Mouse (Mus musculus) kidney, embryonic 15.5 days (tissue): ENCODE results near the gene Rhov. TPM values are rescaled to one million over a fixed set of nuclear protein-coding genes. Genes with fewer than 3 reads are reported as not detected.
A peak's percentile ranks its signal among the peaks of the same experiment; 100 is the strongest.

Experiments used
- ATAC-seq: fragments of 200-750 bp; cut with Nextera tagmentation; replicated peaks from 2 replicates; pipeline ENCODE4 v1.8.0; 2017; ENCODE audit warnings: moderate TSS enrichment; ENCODE audit not compliant: low FRiP score
- H3K27ac ChIP-seq: fragments of 300-500 bp; sonication (generic); 2 replicates; pipeline ENCODE4 v1.5.1; 2015; ENCODE audit warnings: mild to moderate bottlenecking, inconsistent platforms
- H3K27me3 ChIP-seq: fragments of 300-500 bp; sonication (generic); 2 replicates; pipeline ENCODE4 v1.6.1; 2015; ENCODE audit warnings: inconsistent platforms
- H3K36me3 ChIP-seq: fragments of 300-500 bp; sonication (generic); 2 replicates; pipeline ENCODE4 v1.6.1; 2015; ENCODE audit warnings: inconsistent platforms
- H3K4me1 ChIP-seq: fragments of 300-500 bp; sonication (generic); 2 replicates; pipeline ENCODE4 v1.6.1; 2015; ENCODE audit warnings: inconsistent platforms
- H3K4me2 ChIP-seq: fragments of 300-500 bp; sonication (generic); 2 replicates; pipeline ENCODE4 v1.6.1; 2015; ENCODE audit warnings: moderate library complexity, mild to moderate bottlenecking, inconsistent platforms
- H3K4me3 ChIP-seq: fragments of 300-500 bp; sonication (generic); replicated peaks from 2 replicates; pipeline ENCODE4 v1.5.1; 2015; ENCODE audit warnings: mild to moderate bottlenecking, inconsistent platforms
- H3K9ac ChIP-seq: fragments of 300-500 bp; sonication (generic); 2 replicates; pipeline ENCODE4 v1.6.1; 2015; ENCODE audit warnings: mild to moderate bottlenecking, inconsistent platforms
- H3K9me3 ChIP-seq: fragments of 300-500 bp; sonication (generic); replicated peaks from 2 replicates; pipeline ENCODE4 v1.6.1; 2016; ENCODE audit warnings: inconsistent platforms
- WGBS: fragments of 180-500 bp; shearing (Covaris S2); methylation state at CpG from one replicate; pipeline ENCODE4 v1.1.7; 2015; ENCODE audit warnings: mixed read lengths; 5-methylcytosine and 5-hydroxymethylcytosine counted together
- polyA plus RNA-seq: library from polyadenylated mRNA; unstranded; fragments of >200 nt; fragmentation: Nextera tagmentation; extraction: Ambion mirVana; gene quantifications from 2 replicates; pipeline ENCODE4 v1.2.1, GENCODE M21; 2015

Gene Rhov
- polyA plus RNA-seq, 1 experiment from 2014 or later: 1.1 TPM

DNA sequence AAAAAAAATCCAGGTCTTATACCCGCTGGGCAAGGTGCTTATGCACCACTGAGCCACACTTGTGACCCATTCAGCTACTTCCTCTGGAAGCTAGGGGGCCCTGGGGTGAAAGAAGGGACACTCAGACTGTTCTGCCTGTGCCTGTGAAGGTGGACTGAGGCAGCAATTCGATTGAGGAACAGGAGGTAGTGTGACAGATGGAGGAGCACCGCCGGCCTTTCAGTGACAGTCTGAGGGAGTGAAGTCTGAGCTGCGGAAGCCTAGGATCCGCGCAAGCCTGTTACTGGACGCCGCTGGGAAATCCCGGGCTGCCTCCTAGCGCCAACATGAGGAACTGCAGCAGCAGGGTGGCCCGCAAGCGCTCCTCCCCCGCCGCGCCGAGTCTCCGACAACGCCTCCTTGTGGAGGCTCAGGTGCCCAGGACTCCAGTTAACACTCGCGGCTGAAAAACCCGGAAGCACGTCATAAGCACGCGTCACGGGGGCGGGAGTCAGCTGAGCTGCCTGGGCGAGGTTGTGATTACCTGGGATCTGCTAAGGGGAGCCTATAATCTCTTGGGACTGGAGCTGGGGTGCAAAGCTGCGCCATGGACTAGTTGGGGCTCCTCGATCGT, 17.3 kb upstream of the Rhov start, which contains the start of gene Vps18:
Gene Vps18, plus strand, starts transcription at position 471 of the 613 bp plus-strand sequence.
- peak; percentile 95 for ATAC-seq
- Histone ChIP-seq H3K27ac (peak within 1 kb of the TSS; percentile 58), H3K27me3 (no peaks in the 10 kb centered on the region), H3K4me1 (peaks cover 19% of the 10 kb centered on the region), H3K9me3 (no peaks in the 10 kb centered on the region), H3K4me2 (peak within 1 kb of the TSS; percentile 93), H3K9ac (peak within 1 kb of the TSS; percentile 91), H3K36me3 (peaks cover 34% of the 10 kb centered on the region), H3K4me3 (peak within 1 kb of the TSS; percentile 85)
- WGBS: 1% methylated on average over 31 of the region's 31 CpGs

DNA sequence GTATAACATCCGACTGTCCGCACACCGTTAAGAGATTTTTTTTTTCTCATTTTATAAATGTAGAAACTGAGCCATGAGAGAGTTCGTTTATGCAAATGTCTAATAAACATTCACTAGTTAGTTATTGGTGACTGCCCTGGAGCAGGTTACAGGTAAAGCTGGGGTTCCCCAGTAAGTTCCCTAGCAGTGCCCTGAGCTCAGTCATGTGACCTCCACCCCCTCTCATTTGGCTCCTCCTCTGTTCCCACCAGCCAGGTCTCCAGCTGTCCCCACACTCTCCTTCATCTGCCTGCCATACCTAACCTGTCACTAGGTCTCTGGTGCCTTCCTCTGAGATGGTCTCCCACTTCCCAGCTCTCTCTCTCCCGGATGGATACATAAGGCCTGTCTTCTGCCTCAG, 16.3 kb upstream of the Rhov start:
- no peak for ATAC-seq
- Histone ChIP-seq H3K27ac (no peak overlapping the region), H3K4me2 (no peak overlapping the region), H3K4me3 (no peak overlapping the region), H3K36me3 (peaks cover 24% of the 10 kb centered on the region), H3K4me1 (peaks cover 19% of the 10 kb centered on the region), H3K27me3 (no peaks in the 10 kb centered on the region), H3K9ac (0 out of 2 replicates have a peak overlapping the region, but pooled peaks have one; percentile 48), H3K9me3 (no peaks in the 10 kb centered on the region)
- WGBS: 85% methylated on average over 5 of the region's 5 CpGs

DNA sequence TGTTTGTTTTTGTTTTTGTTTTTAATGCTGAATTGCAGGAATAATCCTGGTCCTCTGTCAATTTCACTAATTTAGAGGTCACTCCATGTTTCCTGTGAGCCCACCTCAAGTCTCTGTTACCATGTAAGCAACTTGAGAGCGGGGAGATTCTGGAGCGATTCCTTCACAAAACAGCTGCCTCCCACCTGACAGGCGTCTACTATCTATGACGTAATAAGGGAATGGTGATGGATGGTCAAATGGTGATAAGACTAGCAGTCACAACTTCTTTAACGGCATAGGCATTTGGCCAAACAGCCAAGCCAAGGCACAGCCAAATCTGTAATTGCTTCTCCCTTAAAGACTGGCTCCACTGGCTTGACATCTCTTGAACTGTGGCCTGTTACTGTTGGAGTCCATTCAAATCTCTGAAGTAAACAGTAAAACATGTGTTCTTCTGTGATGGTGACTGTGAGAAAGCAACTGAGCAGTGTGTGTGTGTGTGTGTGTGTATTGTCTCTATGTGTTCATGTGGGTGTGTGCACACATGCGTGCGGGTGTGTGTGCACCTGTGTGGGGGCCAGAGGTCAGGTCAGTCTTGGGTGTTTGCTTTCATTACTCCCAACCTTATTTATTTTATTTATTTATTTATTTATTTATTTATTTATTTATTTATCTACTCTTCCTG, 11.0 kb upstream of the Rhov start:
- Histone ChIP-seq H3K9ac (no peak overlapping the region), H3K4me3 (no peak overlapping the region), H3K4me2 (no peak overlapping the region), H3K4me1 (no peaks in the 10 kb centered on the region), H3K27ac (no peak overlapping the region), H3K36me3 (no peaks in the 10 kb centered on the region), H3K9me3 (no peaks in the 10 kb centered on the region), H3K27me3 (no peaks in the 10 kb centered on the region)
- 73% methylated on average over 7 of the region's 7 CpGs for WGBS
- ATAC-seq: no peak; the same call in 1 of the 2 replicates

DNA sequence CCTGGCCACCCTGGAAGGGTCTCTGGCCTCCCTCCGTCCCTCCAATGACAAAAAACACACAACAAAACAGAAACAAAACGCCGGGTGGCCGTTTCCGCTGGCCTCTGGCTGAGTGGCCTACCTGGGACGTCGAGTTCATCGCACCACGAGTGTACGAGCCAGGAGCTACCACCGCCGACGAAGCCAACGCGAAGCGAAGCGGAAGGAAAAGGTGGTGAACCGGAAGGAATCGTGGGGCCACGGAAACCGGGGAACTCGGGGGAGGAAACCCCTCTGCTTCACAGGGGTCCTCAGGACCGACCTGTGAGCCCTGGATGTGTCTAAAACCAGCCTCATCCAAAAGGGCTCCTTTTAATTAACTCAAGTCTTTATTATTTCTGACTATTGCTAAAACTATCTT, 6.7 kb upstream of the Rhov start:
- Histone ChIP-seq H3K9me3 (no peaks in the 10 kb centered on the region), H3K27ac (no peak overlapping the region), H3K27me3 (no peaks in the 10 kb centered on the region), H3K36me3 (no peaks in the 10 kb centered on the region), H3K4me3 (no peak overlapping the region), H3K4me1 (no peaks in the 10 kb centered on the region), H3K9ac (no peak overlapping the region), H3K4me2 (no peak overlapping the region)
- 90% methylated on average over 23 of the region's 23 CpGs for WGBS
- ATAC-seq: no peak

DNA sequence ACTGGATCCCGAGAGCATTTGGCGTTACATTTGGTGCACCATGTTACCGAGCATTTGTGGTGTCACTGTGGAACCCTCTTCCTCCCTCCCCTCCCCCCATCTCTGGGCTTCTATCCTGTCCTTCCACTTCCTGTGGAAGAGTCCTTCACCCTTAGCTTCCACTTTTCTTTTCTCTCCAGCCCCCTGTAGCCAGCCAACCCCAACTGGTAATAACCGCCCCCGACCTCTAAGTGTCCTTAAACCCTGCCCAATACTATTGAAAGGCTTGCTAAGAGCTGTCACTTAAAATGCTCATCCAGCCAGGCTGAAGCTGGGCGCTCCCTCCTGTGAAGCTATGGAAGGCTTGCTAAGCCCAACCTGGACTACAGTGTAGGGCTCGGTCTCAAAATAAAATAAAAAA, 5.9 kb upstream of the Rhov start:
- 81% methylated on average over 7 of the region's 7 CpGs for WGBS
- no peak for ATAC-seq
- Histone ChIP-seq H3K4me1 (no peaks in the 10 kb centered on the region), H3K27ac (no peak overlapping the region), H3K4me2 (no peak overlapping the region), H3K4me3 (no peak overlapping the region), H3K9ac (no peak overlapping the region), H3K9me3 (no peaks in the 10 kb centered on the region), H3K36me3 (no peaks in the 10 kb centered on the region), H3K27me3 (no peaks in the 10 kb centered on the region)

DNA sequence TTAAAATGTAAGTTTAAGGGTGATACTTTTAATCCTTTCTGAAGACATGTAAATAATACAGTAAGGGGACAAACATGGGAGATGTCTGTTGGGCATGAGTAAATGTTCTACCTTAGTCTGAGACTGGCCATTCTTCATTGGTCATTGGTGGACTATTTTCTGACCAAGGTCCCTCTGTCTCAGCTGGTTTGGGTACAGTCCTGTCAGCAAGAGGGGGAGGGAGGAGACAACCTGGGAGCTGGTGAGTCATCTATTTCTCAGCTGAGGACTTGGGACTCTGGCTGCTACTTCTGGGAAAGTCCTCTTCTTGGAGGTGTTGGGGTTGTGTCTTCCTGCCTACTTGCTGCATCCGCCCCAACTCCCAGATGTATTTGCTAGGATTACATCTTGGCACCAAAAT, 3.1 kb upstream of the Rhov start:
- Histone ChIP-seq H3K9ac (no peak overlapping the region), H3K27ac (no peak overlapping the region), H3K4me2 (no peak overlapping the region), H3K4me1 (peaks cover 9% of the 10 kb centered on the region), H3K27me3 (peaks cover 16% of the 10 kb centered on the region), H3K9me3 (no peaks in the 10 kb centered on the region), H3K36me3 (no peaks in the 10 kb centered on the region), H3K4me3 (no peak overlapping the region)
- no peak for ATAC-seq
- 77% methylated on average over 1 of the region's 1 CpGs for WGBS

DNA sequence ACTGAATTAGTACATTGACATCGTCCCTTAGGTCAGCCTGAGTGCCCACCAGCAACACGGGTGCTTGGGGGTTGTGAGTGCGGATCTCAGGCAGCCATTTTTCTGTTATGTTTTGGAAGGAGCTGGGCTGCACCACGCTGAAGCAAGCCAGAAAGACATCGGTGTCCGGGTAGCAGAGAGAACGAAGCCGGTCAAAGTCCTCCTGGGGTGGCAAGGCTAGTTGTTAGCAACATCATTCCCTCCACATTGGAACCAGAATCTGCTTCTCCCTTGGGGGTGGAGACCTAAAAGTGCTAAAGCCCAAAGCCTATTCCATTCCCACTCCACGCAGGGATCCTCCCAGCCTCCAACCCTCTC, 808 bp downstream of the Rhov start:
- Histone ChIP-seq H3K4me3 (peak overlapping the region; percentile 64), H3K9me3 (no peaks in the 10 kb centered on the region), H3K27me3 (peaks cover 16% of the 10 kb centered on the region), H3K36me3 (no peaks in the 10 kb centered on the region), H3K4me1 (peaks cover 9% of the 10 kb centered on the region), H3K4me2 (peak overlapping the region; percentile 100), H3K27ac (no peak overlapping the region), H3K9ac (no peak overlapping the region)
- no peak for ATAC-seq
- 56% methylated on average over 9 of the region's 9 CpGs for WGBS

DNA sequence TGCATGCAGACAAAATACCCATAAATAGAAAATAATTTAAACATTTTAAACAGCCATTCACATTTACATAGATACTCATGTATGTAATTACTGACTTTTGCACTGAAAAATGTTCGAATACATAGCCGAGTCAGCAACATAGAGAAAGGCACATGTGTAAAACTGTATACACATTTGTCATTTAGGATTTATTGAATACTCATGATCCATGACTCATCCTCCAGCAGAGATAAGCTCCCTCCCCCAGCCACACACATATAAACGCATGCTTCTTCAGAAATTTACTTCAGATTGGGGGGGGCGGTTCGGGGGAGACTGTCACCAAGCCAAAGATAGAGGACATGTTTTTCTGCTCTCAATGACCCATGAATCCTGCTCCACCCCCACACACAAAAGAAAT, 7.3 kb downstream of the Rhov start:
- peaks cover 10% of the 10 kb centered on the region for H3K4me1 ChIP-seq
- no peaks in the 10 kb centered on the region; the same call in 1 of the 2 replicates for H3K27me3 ChIP-seq
- no peaks in the 10 kb centered on the region for H3K9me3 ChIP-seq
- H3K27ac ChIP-seq: no peak overlapping the region
- ATAC-seq: no peak
- no peak overlapping the region for H3K9ac ChIP-seq
- H3K4me2 ChIP-seq: no peak overlapping the region
- no peaks in the 10 kb centered on the region for H3K36me3 ChIP-seq
- WGBS: 71% methylated on average over 5 of the region's 5 CpGs
- no peak overlapping the region for H3K4me3 ChIP-seq

DNA sequence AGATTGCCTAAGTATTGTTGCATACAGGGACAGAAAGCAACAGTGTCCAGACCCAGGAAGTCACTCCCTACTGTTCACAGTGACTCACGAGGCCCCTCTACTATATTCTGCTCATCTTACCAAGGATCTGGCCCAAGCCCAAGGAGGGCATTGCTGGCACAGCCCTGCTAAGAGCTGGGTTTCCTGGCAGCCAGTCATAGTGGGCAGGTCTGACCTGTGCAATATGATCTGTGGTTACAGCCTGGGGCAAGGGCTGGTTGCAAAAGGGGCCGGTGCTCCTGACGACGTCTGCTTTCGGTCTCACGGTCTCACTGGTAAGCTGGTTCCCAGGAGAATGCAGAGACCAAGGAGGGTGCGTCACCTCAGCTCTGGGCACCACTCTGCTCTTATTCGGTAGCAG, 8.1 kb downstream of the Rhov start:
- Histone ChIP-seq H3K9ac (no peak overlapping the region), H3K9me3 (no peaks in the 10 kb centered on the region), H3K4me3 (no peak overlapping the region), H3K27ac (no peak overlapping the region), H3K36me3 (no peaks in the 10 kb centered on the region), H3K4me2 (peak overlapping the region; percentile 41), H3K4me1 (peaks cover 10% of the 10 kb centered on the region), H3K27me3 (no peaks in the 10 kb centered on the region; the same call in 1 of the 2 replicates)
- 14% methylated on average over 8 of the region's 8 CpGs for WGBS
- peak; percentile 76 for ATAC-seq

DNA sequence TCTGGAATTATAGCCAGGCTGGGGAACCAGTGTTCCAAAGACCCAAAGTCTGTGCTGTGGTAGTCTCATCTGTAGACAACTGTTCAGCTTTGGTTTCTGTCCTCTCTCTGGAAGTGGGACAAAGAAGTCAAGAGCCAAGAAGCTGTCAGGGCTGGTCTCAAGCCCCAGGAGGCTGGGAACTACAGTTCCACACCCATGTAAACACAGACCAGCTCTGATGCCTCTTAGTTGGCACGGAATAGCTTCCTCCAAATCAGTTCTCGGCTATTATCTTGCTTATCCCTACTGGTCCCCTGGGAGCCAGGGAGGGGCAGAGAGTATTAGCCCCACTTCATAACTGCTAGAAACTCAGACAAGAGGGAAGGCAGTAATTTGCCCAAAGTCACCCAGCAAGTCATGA, 9.7 kb downstream of the Rhov start:
- no peak overlapping the region for H3K4me2 ChIP-seq
- H3K27me3 ChIP-seq: peaks cover 9% of the 10 kb centered on the region; the same call in 1 of the 2 replicates
- H3K9me3 ChIP-seq: no peaks in the 10 kb centered on the region
- ATAC-seq: no peak
- no peak overlapping the region for H3K9ac ChIP-seq
- peaks cover 10% of the 10 kb centered on the region for H3K4me1 ChIP-seq
- no peak overlapping the region for H3K27ac ChIP-seq
- WGBS: 57% methylated on average over 2 of the region's 2 CpGs
- no peaks in the 10 kb centered on the region for H3K36me3 ChIP-seq
- no peak overlapping the region for H3K4me3 ChIP-seq

DNA sequence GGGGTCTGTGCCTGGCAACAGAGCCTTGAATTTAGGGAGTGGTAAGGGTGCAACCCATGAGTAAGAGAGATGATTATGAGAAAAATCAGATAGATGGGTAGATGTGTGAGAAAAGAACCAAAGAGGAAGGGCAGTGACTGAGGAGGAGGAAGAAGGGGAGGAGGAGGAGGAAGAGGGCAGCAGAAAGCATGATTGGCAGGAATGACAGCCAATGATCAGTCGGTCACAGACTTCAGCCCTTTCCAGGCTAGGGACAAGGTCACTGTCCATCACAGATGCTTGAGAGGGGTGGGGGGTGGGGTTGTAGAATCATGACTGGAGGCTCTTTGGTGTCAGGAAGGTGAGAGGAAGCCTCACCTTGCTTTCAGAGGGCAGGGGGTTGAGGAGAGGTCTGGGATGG, 10.6 kb downstream of the Rhov start:
- no peak overlapping the region for H3K4me3 ChIP-seq
- no peak overlapping the region for H3K9ac ChIP-seq
- no peaks in the 10 kb centered on the region for H3K36me3 ChIP-seq
- H3K4me1 ChIP-seq: peaks cover 10% of the 10 kb centered on the region
- no peak overlapping the region for H3K4me2 ChIP-seq
- 74% methylated on average over 1 of the region's 1 CpGs for WGBS
- no peaks in the 10 kb centered on the region for H3K9me3 ChIP-seq
- peaks cover 11% of the 10 kb centered on the region for H3K27me3 ChIP-seq
- ATAC-seq: no peak
- no peak overlapping the region for H3K27ac ChIP-seq

DNA sequence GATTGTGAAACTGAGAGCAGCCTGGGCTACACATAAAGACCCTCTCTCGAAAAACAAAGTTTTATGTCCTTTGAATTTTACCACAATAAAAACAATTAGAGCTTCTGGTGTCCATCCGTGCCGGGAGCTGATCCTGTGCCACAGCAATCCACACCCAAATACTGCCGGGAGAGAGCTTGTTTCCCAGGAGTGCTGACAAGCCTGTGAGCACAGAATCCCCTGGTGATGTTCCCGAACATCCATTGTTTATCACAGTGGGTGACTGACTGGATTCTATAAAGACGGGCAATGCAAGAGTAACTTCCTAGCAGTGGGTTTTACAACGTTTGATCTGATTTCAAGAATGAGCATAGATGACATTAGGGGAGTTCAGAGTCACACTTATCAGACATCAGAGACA, 16.1 kb downstream of the Rhov start:
- 14% methylated on average over 7 of the region's 7 CpGs for WGBS
- no peaks in the 10 kb centered on the region for H3K9me3 ChIP-seq
- H3K27ac ChIP-seq: no peak overlapping the region
- no peak for ATAC-seq
- peaks cover 36% of the 10 kb centered on the region for H3K27me3 ChIP-seq
- H3K4me1 ChIP-seq: peaks cover 4% of the 10 kb centered on the region; the same call in 1 of the 2 replicates
- H3K4me2 ChIP-seq: no peak overlapping the region
- H3K36me3 ChIP-seq: no peaks in the 10 kb centered on the region
- no peak overlapping the region for H3K4me3 ChIP-seq
- no peak overlapping the region for H3K9ac ChIP-seq
